Comparison of ENCODE assay signal across 15 mouse cellular contexts in the genomic region with DNA sequence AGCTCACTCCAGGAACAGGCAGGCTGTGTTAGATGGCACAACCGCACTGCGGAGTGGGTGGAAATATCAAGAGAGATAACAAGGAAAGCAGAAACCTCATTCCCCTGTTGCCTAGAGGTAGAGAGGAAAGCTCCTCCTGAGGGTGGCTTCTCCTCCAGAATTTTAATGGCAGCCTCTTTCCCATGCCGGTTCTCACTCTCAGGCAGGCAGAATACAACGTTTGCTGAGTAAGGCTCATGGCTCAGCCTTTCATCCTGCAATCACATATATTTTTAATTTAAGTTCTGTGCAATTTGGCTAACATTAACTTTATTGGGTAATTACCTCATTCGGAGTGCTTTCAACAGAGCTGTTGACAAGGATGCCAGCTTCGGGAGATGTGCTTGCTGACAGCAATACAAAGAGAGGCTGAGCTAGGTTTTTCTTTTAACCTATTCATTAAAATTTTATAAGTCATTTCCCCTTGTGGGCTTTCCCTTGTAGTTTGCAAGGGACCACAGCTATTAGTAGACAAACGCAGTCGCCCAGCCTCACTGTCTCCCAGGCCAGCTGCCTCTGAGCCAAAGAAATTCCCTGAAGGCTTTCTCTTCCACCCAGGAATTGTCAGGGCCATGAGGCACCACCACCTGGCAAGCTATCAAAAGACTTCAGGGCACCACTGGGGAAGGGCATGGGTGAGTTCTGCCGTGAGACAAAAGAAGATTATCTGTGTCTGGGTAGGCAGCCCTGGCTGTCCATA.
DNase-seq lines count a peak whose midpoint lies in the region; ATAC-seq and TF ChIP-seq lines count a peak whose summit lies in the region.
"Had no signal": no experiment of that assay in that cellular context is flagged by ENCODE, and none has a peak within 500 bp of the region (broad histone marks: within the 10 kb centered on the region; RNA-seq: fewer than 3 reads in every experiment).

No protein-coding gene starts in this region.

- no peaks in the 10 kb centered on the region for H3K27me3 ChIP-seq in hindbrain, embryonic 14.5 days (ENCODE audit: control insufficient read depth, insufficient read depth, low read length)
- no peaks in the 10 kb centered on the region for H3K27me3 ChIP-seq in midbrain, postnatal 0 days (ENCODE audit: insufficient read depth, low read length)
- H3K27me3 ChIP-seq: embryonic facial prominence, embryonic 12.5 days had no signal

- H3K4me1 ChIP-seq in hindbrain, embryonic 14.5 days (replicated peaks; ENCODE audit: control insufficient read depth, insufficient read depth, low read length) = peaks cover 6% of the 10 kb centered on the region
- H3K4me1 ChIP-seq in midbrain, postnatal 0 days (ENCODE audit: insufficient read depth, low read length) = 0 out of 2 replicates have a peak, but pooled peaks cover 3% of the 10 kb centered on the region
- H3K4me1 ChIP-seq: embryonic facial prominence, embryonic 12.5 days; heart, embryonic 10.5 days had no signal

- 54% methylated on average over 9 of the region's 9 CpGs for WGBS in hindbrain, embryonic 14.5 days
- 32% methylated on average over 9 of the region's 9 CpGs for WGBS in midbrain, postnatal 0 days

- DNase-seq in heart, adult 11 months = peak; percentile 69
- no peak for DNase-seq in heart, adult 9 months (ENCODE audit: low spot score in 2 of 2)
- peak; percentile 52 for DNase-seq in adrenal gland, postnatal 10 days
- no peak for DNase-seq in hindbrain, embryonic 14.5 days (ENCODE audit: low spot score)
- DNase-seq in midbrain, postnatal 0 days (ENCODE audit: low spot score) = peak; percentile 39
- DNase-seq in frontal cortex, postnatal 36 days (ENCODE audit: low spot score in 2 of 2) = no peak
- no peak for DNase-seq in cerebellum, postnatal 14 days
- DNase-seq: cerebellum, adult 2 months; kidney, postnatal 25 days; layer of hippocampus, postnatal 36 days; lung, postnatal 4 days; thymus, postnatal 25 days had no signal

- H3K36me3 ChIP-seq in hindbrain, embryonic 14.5 days (replicated peaks; ENCODE audit: control insufficient read depth, insufficient read depth) = no peaks in the 10 kb centered on the region
- H3K36me3 ChIP-seq in midbrain, postnatal 0 days (ENCODE audit: insufficient read depth, low read length) = no peaks in the 10 kb centered on the region
- H3K36me3 ChIP-seq: embryonic facial prominence, embryonic 12.5 days; heart, embryonic 10.5 days had no signal

- no peak for TF ChIP-seq CTCF in midbrain, postnatal 0 days (IDR thresholded peaks at IDR 0.05)

- H3K4me3 ChIP-seq in hindbrain, embryonic 14.5 days (replicated peaks; ENCODE audit: low read length) = no peak overlapping the region
- H3K4me3 ChIP-seq in midbrain, postnatal 0 days (ENCODE audit: low read depth, low read length) = no peak overlapping the region
- H3K4me3 ChIP-seq: embryonic facial prominence, embryonic 12.5 days; heart, embryonic 10.5 days had no signal

- H3K9ac ChIP-seq in hindbrain, embryonic 14.5 days = no peak overlapping the region
- H3K9ac ChIP-seq in midbrain, postnatal 0 days (replicated peaks; ENCODE audit: low read length, poor library complexity, severe bottlenecking) = no peak overlapping the region
- H3K9ac ChIP-seq: embryonic facial prominence, embryonic 12.5 days; liver, embryonic 14.5 days had no signal

- ATAC-seq in hindbrain, embryonic 14.5 days (ENCODE audit: low FRiP score) = peak; percentile 43
- ATAC-seq in midbrain, postnatal 0 days (ENCODE audit: low FRiP score) = peak; percentile 62

- H3K4me2 ChIP-seq in hindbrain, embryonic 14.5 days (replicated peaks) = no peak overlapping the region
- no peak overlapping the region for H3K4me2 ChIP-seq in midbrain, postnatal 0 days (ENCODE audit: low read depth, low read length, poor library complexity, severe bottlenecking)
- H3K4me2 ChIP-seq: embryonic facial prominence, embryonic 12.5 days had no signal

- H3K27ac ChIP-seq in hindbrain, embryonic 14.5 days = 0 out of 2 replicates have a peak overlapping the region, but pooled peaks have one; percentile 16
- no peak overlapping the region for H3K27ac ChIP-seq in midbrain, postnatal 0 days (ENCODE audit: low read depth, low read length)
- H3K27ac ChIP-seq: embryonic facial prominence, embryonic 12.5 days; heart, embryonic 10.5 days; liver, embryonic 14.5 days had no signal

- H3K9me3 ChIP-seq in hindbrain, embryonic 14.5 days (ENCODE audit: control insufficient read depth, low read length) = no peaks in the 10 kb centered on the region
- H3K9me3 ChIP-seq in midbrain, postnatal 0 days (ENCODE audit: low read length) = no peaks in the 10 kb centered on the region
- H3K9me3 ChIP-seq: embryonic facial prominence, embryonic 12.5 days; heart, embryonic 10.5 days had no signal

Comparison
In these comparisons a context has a peak if more than half of its experiments do, and no peak if none do; other contexts are left out.
1. DNase-seq: peak in heart, adult 11 months (single experiment), adrenal gland, postnatal 10 days (single experiment) and midbrain, postnatal 0 days (single experiment); none in heart, adult 9 months (0 of 2), hindbrain, embryonic 14.5 days (single experiment), frontal cortex, postnatal 36 days (0 of 2) and cerebellum, postnatal 14 days (0 of 2).